Mouse (Mus musculus) splenic B cell, adult 2 months (primary cell): ENCODE measurements at regions not wholly inside any gene's neighbourhood (a gene's known extent, or its start where the extent isn't known, plus 50 kb on each side); places are given as distances from the start of the nearest gene placed in this dataset.
"Not testable (repeated sequence)": the region's sequence is repeated elsewhere in the genome, so short reads cannot be mapped to it uniquely, and the experiment has no call there.

Source experiments
- DNase-seq: peaks from one replicate; pipeline ENCODE4 v3.0.0-alpha.2; 2011; ENCODE audit warnings: low read depth, low spot score
- H3K27me3 ChIP-seq: 2 replicates; pipeline ENCODE4 v1.6.1; 2012; ENCODE audit warnings: mild to moderate bottlenecking, low read length, moderate library complexity, mixed read lengths; ENCODE audit not compliant: control insufficient read depth, poor library complexity, insufficient read depth, severe bottlenecking
- H3K36me3 ChIP-seq: 2 replicates; pipeline ENCODE4 v1.6.1; 2012; ENCODE audit warnings: mild to moderate bottlenecking, low read length, moderate library complexity, mixed read lengths; ENCODE audit not compliant: control insufficient read depth, poor library complexity, insufficient read depth, severe bottlenecking

DNA sequence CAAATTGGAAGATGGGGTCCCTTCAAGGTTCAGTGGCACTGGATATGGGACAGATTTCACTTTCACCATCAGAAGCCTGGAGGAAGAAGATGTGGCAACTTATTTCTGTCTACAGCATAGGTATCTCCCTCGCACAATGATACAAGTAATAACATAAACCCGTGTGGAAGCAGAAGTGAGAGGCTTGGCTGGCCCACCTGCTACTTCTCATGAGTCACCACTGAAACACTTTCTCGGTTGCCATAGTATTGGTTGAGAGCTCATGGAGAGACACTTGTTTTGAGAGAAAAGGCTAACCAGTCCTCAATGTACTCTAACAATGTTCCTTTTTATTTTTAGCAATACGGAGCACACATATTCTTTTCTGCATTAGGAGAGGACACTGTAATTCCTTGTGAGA lies 629.2 kb upstream of the Tacstd2 start:
- Histone ChIP-seq H3K27me3 (no peaks in the 10 kb centered on the region), H3K36me3 (no peaks in the 10 kb centered on the region)
- peak; percentile 54 for DNase-seq

DNA sequence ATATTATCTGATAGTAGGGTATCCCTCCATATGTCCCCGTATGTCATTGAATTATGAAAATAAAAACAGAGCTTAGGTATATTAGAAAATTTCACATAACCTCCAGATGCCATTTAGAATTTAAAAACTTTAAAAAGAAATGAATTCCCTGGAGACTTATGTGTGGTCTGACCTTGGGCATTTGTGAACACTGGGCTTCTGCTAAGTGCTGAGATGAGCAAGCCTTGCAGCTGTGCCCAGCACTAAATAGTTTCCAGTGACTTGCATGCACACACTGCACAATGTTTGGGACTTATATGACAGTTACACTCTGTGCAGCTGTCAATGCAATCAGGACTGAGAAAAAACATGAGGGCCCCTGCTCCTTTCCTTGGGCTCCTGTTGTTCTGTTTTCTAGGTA lies 628.5 kb upstream of the Tacstd2 start:
- not testable (repeated sequence) for H3K27me3 ChIP-seq, H3K36me3 ChIP-seq, DNase-seq

GRCm38 (mm10) chr6:68151569-68151968 lies 616.0 kb upstream of the Tacstd2 start:
- peak; percentile 58 for DNase-seq
- no peaks in the 10 kb centered on the region; the same call in 1 of the 2 replicates for H3K27me3 ChIP-seq
- no peaks in the 10 kb centered on the region for H3K36me3 ChIP-seq

GRCm38 (mm10) chr6:68102481-68102880 lies 566.9 kb upstream of the Tacstd2 start:
- Histone ChIP-seq H3K27me3 (no peaks in the 10 kb centered on the region), H3K36me3 (no peaks in the 10 kb centered on the region)
- DNase-seq: peak; percentile 71
